Mouse (Mus musculus): ENCODE measurements around the gene Ddx6. TPM values are rescaled to one million over a fixed set of nuclear protein-coding genes. Genes with fewer than 3 reads are reported as not detected.

The Ddx6 gene
- polyA plus RNA-seq, 1 experiment, result 20.8 TPM

GRCm38 (mm10) chr9:44593886-44594285 lies 10.8 kb upstream of the Ddx6 start:
- no peaks in the 10 kb centered on the region for H3K27me3 ChIP-seq (replicated peaks; ENCODE audit: control insufficient read depth, insufficient read depth, low read length)
- no peaks in the 10 kb centered on the region for H3K36me3 ChIP-seq (ENCODE audit: control insufficient read depth, insufficient read depth, low read length)
- no peak overlapping the region for H3K27ac ChIP-seq (ENCODE audit: insufficient read depth, low read depth, low read length)
- no peak overlapping the region for H3K4me3 ChIP-seq (ENCODE audit: insufficient read depth, low read depth, low read length)
- DNase-seq, result no peak
- TF ChIP-seq CTCF (conservative IDR thresholded peaks at IDR 0.05; ENCODE audit: insufficient read depth, insufficient read length, low read depth, low read length), result no peak
- no peak for TF ChIP-seq POLR2A (IDR thresholded peaks at IDR 0.05; ENCODE audit: low read depth, low read length)
- 83% methylated on average over 4 of the region's 4 CpGs for WGBS
- peaks cover 15% of the 10 kb centered on the region for H3K4me1 ChIP-seq (ENCODE audit: control insufficient read depth, insufficient read depth, low read length)

GRCm38 (mm10) chr9:44594901-44595536 lies 9.7 kb upstream of the Ddx6 start:
- Histone ChIP-seq H3K4me3 (ENCODE audit: insufficient read depth, low read depth, low read length) (no peak overlapping the region), H3K4me1 (ENCODE audit: control insufficient read depth, insufficient read depth, low read length) (peaks cover 22% of the 10 kb centered on the region), H3K36me3 (ENCODE audit: control insufficient read depth, insufficient read depth, low read length) (no peaks in the 10 kb centered on the region), H3K27ac (ENCODE audit: insufficient read depth, low read depth, low read length) (peak overlapping the region; percentile 96), H3K27me3 (replicated peaks; ENCODE audit: control insufficient read depth, insufficient read depth, low read length) (no peaks in the 10 kb centered on the region)
- TF ChIP-seq POLR2A (IDR thresholded peaks at IDR 0.05; ENCODE audit: low read depth, low read length) (no peak), CTCF (conservative IDR thresholded peaks at IDR 0.05; ENCODE audit: insufficient read depth, insufficient read length, low read depth, low read length) (no peak)
- DNase-seq, result peak; percentile 52
- 48% methylated on average over 9 of the region's 9 CpGs for WGBS

- H3K27me3 ChIP-seq (replicated peaks; ENCODE audit: control insufficient read depth, insufficient read depth, low read length), result no peaks in the 10 kb centered on the region
- TF ChIP-seq CTCF (conservative IDR thresholded peaks at IDR 0.05; ENCODE audit: insufficient read depth, insufficient read length, low read depth, low read length) (no peak), POLR2A (IDR thresholded peaks at IDR 0.05; ENCODE audit: low read depth, low read length) (no peak)
- peak overlapping the region; percentile 96 for H3K27ac ChIP-seq (ENCODE audit: insufficient read depth, low read depth, low read length)
- H3K4me3 ChIP-seq (ENCODE audit: insufficient read depth, low read depth, low read length), result no peak overlapping the region
- H3K36me3 ChIP-seq (ENCODE audit: control insufficient read depth, insufficient read depth, low read length), result no peaks in the 10 kb centered on the region
- peak; percentile 58 for DNase-seq
- WGBS, result 30% methylated on average over 1 of the region's 1 CpGs
- peaks cover 26% of the 10 kb centered on the region for H3K4me1 ChIP-seq (ENCODE audit: control insufficient read depth, insufficient read depth, low read length)
Observed at GRCm38 (mm10) chr9:44595537-44595930, 9.2 kb upstream of the Ddx6 start.

- peaks cover 26% of the 10 kb centered on the region for H3K4me1 ChIP-seq (ENCODE audit: control insufficient read depth, insufficient read depth, low read length)
- no peaks in the 10 kb centered on the region for H3K27me3 ChIP-seq (replicated peaks; ENCODE audit: control insufficient read depth, insufficient read depth, low read length)
- no peak overlapping the region for H3K27ac ChIP-seq (ENCODE audit: insufficient read depth, low read depth, low read length)
- TF ChIP-seq CTCF (conservative IDR thresholded peaks at IDR 0.05; ENCODE audit: insufficient read depth, insufficient read length, low read depth, low read length) (no peak), POLR2A (IDR thresholded peaks at IDR 0.05; ENCODE audit: low read depth, low read length) (no peak)
- 80% methylated on average over 2 of the region's 2 CpGs for WGBS
- H3K36me3 ChIP-seq (ENCODE audit: control insufficient read depth, insufficient read depth, low read length), result no peaks in the 10 kb centered on the region
- H3K4me3 ChIP-seq (ENCODE audit: insufficient read depth, low read depth, low read length), result no peak overlapping the region
- no peak for DNase-seq
Observed at GRCm38 (mm10) chr9:44597742-44598141, 7.0 kb upstream of the Ddx6 start.

- TF ChIP-seq POLR2A (IDR thresholded peaks at IDR 0.05; ENCODE audit: low read depth, low read length) (peak; percentile 9), CTCF (conservative IDR thresholded peaks at IDR 0.05; ENCODE audit: insufficient read depth, insufficient read length, low read depth, low read length) (no peak)
- DNase-seq, result peak; percentile 74
- WGBS, result 13% methylated on average over 18 of the region's 18 CpGs
- Histone ChIP-seq H3K36me3 (ENCODE audit: control insufficient read depth, insufficient read depth, low read length) (no peaks in the 10 kb centered on the region), H3K27ac (ENCODE audit: insufficient read depth, low read depth, low read length) (peak overlapping the region; percentile 83), H3K27me3 (replicated peaks; ENCODE audit: control insufficient read depth, insufficient read depth, low read length) (no peaks in the 10 kb centered on the region), H3K4me3 (ENCODE audit: insufficient read depth, low read depth, low read length) (peak overlapping the region; percentile 6; the same call in 1 of the 2 replicates), H3K4me1 (ENCODE audit: control insufficient read depth, insufficient read depth, low read length) (peaks cover 31% of the 10 kb centered on the region)
Observed at GRCm38 (mm10) chr9:44598899-44599495, 5.7 kb upstream of the Ddx6 start.

GRCm38 (mm10) chr9:44599616-44600015 lies 5.1 kb upstream of the Ddx6 start:
- Histone ChIP-seq H3K4me3 (ENCODE audit: insufficient read depth, low read depth, low read length) (no peak overlapping the region; the same call in 1 of the 2 replicates), H3K36me3 (ENCODE audit: control insufficient read depth, insufficient read depth, low read length) (no peaks in the 10 kb centered on the region), H3K27ac (ENCODE audit: insufficient read depth, low read depth, low read length) (peak overlapping the region; percentile 83), H3K27me3 (replicated peaks; ENCODE audit: control insufficient read depth, insufficient read depth, low read length) (no peaks in the 10 kb centered on the region), H3K4me1 (ENCODE audit: control insufficient read depth, insufficient read depth, low read length) (peaks cover 31% of the 10 kb centered on the region)
- peak; percentile 61 for DNase-seq
- no peak for TF ChIP-seq CTCF (conservative IDR thresholded peaks at IDR 0.05; ENCODE audit: insufficient read depth, insufficient read length, low read depth, low read length)
- no peak for TF ChIP-seq POLR2A (IDR thresholded peaks at IDR 0.05; ENCODE audit: low read depth, low read length)
- 9% methylated on average over 5 of the region's 6 CpGs for WGBS

- no peaks in the 10 kb centered on the region for H3K36me3 ChIP-seq (ENCODE audit: control insufficient read depth, insufficient read depth, low read length)
- no peaks in the 10 kb centered on the region for H3K27me3 ChIP-seq (replicated peaks; ENCODE audit: control insufficient read depth, insufficient read depth, low read length)
- H3K4me1 ChIP-seq (ENCODE audit: control insufficient read depth, insufficient read depth, low read length), result peaks cover 24% of the 10 kb centered on the region
- H3K27ac ChIP-seq (ENCODE audit: insufficient read depth, low read depth, low read length), result no peak overlapping the region
- TF ChIP-seq CTCF (conservative IDR thresholded peaks at IDR 0.05; ENCODE audit: insufficient read depth, insufficient read length, low read depth, low read length) (no peak), POLR2A (IDR thresholded peaks at IDR 0.05; ENCODE audit: low read depth, low read length) (no peak)
- 77% methylated on average over 6 of the region's 6 CpGs for WGBS
- no peak overlapping the region for H3K4me3 ChIP-seq (ENCODE audit: insufficient read depth, low read depth, low read length)
- no peak for DNase-seq
Observed at GRCm38 (mm10) chr9:44600801-44601200, 3.9 kb upstream of the Ddx6 start.
